Mouse (Mus musculus): ENCODE measurements at regions not wholly inside any gene's neighbourhood (a gene's known extent, or its start where the extent isn't known, plus 50 kb on each side); places are given as distances from the start of the nearest gene placed in this dataset.

- TF ChIP-seq CTCF (IDR thresholded peaks at IDR 0.05; ENCODE audit: borderline replicate concordance, insufficient read depth, low read length) = no peak
- no peak for TF ChIP-seq POLR2A (IDR thresholded peaks at IDR 0.05; ENCODE audit: low read depth, low read length)
Measured at GRCm38 (mm10) chr10:98703642-98704293, 210.4 kb upstream of the Atp2b1 start.

Measured in embryonic fibroblast, embryonic 13.5 days (primary cell).